Mouse (Mus musculus): Measurements from ENCODE around the gene Zfp385a.

The Zfp385a gene

DNA sequence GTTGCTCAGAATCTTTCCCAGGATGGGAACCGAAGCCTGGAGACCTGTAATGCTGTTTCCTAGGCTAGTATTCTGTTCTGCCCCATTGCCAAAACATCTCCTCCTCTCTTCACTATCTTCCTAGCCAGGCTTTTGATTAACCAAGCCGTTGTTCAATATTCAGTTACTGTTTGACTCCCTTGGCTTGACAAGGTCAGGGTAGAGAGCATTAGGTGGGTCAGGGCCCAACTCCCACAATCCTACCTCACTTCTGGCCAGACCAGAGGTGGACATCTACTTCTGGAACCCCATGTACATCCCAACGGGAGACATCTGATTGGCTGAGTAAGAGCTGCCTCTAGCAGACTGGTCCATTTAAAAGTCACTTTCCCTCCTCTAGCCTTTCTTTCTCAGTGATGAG, 23.1 kb upstream of the Zfp385a start:
- WGBS = 87% methylated on average over 3 of the region's 3 CpGs

DNA sequence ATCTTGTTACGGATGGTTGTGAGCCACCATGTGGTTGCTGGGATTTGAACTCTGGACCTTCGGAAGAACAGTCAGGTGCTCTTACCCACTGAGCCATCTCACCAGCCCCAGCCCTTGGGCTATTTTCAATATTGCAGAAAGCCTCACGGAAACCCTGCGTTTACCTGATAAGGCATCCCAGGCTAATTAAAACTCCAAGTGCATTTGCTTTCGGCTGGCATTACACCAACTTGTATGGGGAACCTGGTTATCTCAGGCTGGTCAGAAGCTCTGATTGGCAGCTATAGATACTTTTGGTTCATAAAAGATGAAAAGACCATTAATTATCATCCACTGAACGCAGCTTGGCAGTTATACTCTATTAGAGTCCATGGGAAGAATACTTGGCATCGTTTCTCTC, 22.4 kb upstream of the Zfp385a start:
- WGBS = 88% methylated on average over 7 of the region's 7 CpGs

DNA sequence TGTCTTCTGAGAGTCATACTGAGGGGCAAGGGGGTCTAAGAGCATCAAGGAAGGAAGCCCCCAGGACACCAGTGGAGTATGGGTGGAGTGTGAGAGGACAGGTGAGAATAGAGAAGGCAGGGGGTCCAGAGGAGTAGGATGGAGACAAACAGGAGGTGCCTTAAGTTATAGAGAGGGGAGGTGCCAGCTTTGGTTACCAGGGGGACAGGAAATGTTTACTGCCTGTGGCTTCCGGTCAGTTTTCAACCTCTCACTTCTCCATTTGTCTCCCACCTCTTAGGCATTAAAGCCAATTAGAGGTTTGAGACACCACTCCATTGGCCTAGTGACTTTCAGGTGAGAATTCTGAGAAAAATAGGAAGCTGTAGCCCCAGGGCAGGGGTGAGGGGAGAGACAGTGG, 21.4 kb upstream of the Zfp385a start:
- WGBS = 82% methylated on average over 1 of the region's 1 CpGs

DNA sequence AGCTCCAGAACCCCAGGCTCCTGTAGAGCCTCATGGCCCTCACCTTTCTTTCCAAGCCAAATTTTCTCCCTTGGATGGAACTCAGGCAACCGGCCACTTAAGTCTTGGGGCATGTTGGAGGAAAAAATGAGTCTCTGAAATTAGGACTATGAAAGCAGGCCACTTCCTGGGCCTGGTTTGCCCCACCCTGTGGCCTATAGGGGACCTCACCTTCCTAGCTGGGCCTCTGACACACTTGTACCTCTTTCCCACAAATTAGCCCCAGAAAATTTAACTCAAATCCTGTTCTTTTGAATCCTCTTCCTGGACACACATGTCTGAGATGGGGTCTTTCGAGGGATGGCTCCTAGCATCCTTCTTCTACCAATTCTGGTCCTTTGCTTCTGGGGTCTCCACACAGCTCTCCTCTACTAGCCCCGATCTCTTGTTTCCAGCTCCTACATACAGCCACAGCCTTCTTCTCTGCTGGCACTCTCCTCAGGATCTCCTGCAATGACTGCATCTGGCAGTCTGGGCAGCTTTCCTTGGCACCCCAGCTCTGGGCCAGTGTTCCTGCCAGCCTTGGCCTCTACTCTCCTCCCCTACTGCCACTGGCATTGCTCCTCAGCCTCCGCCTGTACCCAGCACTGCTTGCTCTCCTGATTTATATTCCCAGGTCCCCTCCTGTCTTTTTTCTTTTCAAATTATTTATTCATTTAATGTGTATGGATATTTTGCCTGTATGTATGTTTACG, 20.1 kb upstream of the Zfp385a start:
- WGBS = 81% methylated on average over 5 of the region's 5 CpGs

DNA sequence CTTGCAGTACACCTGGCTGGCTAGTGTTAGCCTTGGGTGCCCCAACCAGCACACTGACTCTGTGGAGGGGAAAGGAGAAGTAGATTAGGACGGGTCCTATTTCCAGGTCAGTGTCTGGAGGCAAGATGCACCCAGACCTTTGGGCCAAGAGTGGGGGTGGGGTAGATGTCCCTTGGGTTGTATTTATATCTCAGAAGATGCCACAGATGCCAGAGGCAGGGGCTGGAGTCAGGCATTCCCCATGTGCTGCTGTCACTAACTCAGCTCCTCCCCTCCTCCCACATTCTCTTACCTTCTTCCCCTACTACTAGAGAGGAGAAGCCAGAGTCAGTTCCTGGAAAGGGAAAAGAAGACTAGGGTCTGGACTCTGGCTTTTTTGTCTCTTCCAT, 19.2 kb upstream of the Zfp385a start:
- WGBS = 87% methylated on average over 1 of the region's 1 CpGs

DNA sequence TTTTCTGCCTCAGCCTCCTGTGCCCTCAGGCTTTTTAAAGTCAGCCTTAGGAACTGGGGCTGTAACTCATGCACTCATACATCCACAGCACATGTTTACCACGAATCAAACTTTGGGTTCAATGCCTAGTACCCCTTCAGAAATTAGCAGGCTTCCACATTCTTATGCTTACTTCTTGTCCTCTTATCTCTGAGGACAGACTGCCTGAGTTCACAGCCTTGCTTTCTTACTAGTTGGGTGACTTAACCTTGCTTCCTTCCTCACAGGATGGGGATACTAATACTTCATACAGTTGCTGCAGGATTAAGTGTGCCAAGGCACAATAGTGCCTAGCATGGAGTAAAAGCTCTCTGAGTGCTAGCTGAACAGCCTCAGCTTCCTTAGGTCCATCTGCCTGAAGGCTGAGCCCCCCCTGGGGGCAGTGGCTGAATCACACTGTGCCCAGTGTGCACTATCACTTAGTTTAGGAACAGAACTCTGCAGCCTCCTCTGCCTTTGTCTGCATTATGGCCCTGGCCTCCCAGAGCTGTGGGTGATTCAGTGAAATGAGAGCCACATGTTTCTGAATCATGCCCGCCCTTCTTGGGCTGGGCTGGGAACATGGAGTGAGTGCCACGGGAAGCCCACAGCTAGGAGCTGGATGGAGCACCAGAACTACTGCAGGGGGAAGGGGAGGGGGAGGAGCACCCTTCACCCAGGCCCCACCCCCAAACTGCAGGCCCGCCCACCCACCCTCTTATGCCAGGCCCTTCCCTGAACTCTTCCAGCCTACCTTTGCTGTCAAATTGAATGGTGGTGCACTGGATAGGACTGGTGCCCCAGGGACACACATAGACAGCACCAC, 18.6 kb upstream of the Zfp385a start:
- whole genome bisulfite sequencing = 46% methylated on average over 3 of the region's 4 CpGs

DNA sequence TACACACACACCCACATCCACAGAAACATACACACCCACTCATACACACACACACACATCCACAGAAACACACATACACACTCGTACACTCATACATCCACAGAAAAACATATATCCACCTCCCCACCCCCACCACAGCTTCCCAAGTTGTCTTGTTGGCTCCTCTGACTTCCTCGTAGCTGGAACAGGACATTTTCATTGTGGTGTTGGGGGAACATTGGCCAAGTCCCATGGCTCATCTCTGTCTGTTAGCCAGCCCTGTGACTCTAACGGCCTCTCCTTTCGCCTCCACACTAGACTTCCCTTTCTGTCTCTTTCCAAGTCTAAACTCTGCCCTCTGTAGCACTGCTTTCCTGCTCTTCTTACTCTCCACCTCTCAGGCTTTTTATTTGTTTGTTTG, 17.9 kb upstream of the Zfp385a start:
- 58% methylated on average over 4 of the region's 4 CpGs for WGBS

DNA sequence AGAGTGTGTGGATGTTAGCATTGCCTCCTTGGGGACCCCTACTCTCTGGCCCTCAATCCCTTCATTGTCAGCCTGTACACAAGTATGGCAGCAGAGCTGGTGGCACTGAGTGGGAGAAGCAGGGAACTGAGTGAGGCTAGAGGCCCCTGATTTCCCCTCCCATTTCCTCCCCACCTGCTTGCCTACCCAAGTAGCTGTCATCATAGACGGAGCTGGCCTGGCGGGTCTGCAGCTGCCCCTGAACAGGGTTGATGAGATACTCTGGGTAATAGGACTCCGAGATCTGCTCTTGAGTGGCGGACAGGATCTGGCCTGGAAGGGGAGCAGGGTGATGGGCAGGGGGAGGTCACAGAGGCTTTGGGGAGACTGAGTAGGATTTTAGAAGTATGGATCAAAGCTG, 16.2 kb upstream of the Zfp385a start:
- 93% methylated on average over 4 of the region's 4 CpGs for WGBS

DNA sequence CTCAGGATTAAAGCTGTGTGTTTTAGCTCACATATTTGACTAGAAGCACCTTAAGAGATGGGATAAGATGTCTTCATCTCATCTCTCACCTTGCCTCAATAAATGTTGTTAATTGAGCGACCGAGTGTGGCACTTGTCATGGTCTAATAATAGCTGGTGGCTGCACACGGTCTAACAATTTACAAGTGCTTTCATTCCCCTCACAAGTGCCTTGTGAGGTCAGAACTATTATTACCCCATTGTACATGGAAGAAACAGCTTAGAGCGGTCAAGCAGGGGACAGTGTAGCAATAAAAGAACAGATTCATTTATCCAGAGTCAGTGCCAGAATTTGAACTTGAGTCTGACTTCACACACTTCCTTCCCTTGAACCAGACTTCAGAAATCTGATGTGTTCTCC, 15.5 kb upstream of the Zfp385a start:
- 77% methylated on average over 4 of the region's 4 CpGs for WGBS

DNA sequence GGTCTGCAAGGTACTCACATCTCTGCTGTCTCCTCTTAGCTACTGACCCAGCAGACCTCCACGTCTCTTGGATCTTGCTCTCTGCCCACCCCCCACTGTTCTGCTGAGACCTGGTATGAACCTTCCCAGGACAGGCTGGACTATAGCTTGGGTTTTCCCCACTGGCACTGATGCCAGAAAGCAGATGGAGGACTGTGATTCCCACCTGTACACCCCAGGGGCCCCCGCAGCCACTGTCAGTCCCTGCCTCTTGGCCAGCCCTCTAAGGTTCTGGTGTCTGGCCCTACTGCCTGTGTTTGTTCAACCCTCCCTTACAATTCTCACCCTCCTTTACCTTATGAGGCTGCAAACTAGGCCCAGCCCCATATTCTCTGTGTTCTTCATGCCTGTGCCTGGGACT, 14.8 kb upstream of the Zfp385a start:
- WGBS = 94% methylated on average over 2 of the region's 2 CpGs

DNA sequence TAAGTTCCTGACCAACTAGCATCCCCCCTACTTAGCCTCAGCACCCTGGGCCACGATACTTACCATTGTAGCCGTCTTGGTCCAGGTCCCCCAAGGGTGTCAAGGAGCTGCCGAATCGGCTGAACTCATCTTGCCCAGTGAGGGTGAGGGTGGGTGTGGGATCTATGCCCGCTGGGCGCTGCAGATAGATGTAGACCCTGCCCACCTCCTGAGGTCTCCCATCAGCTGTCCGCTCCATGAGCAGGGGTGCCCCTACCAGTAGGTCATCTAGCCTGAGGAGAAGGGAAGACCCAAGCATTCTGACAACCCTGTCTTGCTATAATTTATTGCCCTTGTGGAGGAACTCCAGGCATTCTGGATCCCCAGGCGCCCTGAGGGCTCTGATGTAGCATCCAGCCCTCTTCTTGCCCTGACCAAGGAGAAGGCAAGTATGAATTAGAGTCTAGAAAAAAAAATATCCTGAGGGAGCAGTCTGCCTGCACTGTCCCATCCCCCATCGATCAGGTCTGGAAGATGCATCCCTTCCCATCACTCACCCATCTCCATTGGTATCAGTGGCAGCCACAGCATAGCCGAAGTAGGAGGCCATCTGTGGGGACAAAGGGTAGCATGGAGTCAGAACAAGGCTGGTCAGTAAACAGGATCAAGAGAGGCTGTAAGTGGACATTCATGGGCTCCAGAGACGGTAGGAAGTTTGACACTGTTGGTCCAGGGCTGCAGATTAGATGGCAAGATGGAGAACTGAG, 13.8 kb upstream of the Zfp385a start:
- 98% methylated on average over 11 of the region's 11 CpGs for WGBS

DNA sequence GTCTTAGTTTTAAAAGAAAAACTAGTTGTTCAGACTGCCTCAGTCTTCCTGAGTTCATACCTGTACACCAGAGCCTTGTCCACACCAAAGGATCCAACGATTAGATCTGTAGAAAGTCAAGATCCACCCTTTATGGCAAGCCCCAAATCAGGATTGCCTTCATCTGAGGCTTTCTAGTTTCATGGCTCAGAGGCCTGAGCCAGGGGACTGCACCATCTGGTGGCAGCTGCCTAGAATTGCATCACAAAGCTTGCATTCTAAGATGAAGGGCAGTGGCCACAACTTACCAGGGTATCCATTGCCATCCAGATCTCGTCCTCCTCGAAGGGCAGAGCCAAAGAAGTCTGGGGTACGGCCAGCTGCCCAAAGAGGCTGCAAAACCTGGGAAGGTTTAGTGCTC, 13.0 kb upstream of the Zfp385a start:
- 33% methylated on average over 4 of the region's 4 CpGs for WGBS

DNA sequence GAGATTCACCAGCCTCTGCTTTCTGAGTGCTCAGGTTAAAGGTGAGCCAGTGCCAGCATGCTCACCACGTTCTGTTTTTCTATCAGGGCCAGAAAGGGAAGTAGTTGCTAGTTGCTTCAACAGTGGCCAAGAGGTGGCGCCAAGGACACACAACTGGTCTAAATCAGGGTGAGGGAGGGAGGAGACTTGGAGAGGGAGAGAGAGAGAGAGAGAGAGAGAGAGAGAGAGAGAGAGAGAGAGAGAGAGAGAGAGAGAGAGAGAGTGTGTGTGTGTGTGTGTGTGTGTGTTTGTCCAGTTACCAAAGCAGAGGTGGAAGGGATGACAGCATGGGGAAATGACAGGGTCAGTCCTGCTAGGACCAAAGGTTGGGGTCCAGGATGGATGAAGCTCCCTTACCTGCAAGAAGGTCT, 7.4 kb upstream of the Zfp385a start:
- WGBS = 6% methylated on average over 2 of the region's 2 CpGs

DNA sequence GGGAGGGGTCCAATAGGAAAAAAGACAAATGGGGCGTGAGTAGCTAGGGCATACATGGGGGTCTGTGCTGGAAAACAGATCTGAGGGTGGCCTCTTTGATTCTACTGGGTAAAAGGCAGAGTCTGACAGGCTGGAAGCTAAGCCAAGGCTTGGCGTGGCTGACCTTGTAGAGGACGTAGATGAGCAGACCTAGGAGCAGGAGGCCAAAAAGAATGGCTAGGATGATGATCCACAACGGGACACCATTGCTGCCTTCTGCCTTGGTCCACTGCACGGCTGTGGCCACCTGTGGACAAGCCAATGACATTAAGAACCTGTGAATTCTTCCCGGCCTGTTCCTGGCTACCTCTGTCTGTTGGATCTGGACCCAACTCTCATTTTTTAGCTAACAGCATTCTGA, 5.9 kb upstream of the Zfp385a start:
- WGBS = 90% methylated on average over 6 of the region's 6 CpGs

DNA sequence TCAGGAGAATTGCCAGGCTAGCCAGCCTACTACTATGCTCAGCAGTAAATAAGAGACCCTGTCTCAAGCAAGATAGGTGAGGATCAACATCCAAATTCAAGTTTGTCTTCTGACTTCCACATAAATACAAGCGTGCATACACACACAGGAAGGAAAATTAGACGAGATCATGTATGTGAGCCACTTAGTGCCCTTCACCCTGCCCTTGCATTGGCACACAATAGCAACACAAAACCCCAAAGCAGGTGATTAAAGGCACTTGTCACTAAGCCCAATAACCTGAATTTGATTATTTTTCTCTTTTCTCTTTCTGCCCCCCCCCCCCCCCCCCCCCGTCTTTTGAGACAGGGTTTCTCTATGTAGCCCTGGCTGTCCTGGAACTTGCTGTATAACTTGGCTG, 3.1 kb upstream of the Zfp385a start:
- WGBS = 69% methylated on average over 3 of the region's 3 CpGs

DNA sequence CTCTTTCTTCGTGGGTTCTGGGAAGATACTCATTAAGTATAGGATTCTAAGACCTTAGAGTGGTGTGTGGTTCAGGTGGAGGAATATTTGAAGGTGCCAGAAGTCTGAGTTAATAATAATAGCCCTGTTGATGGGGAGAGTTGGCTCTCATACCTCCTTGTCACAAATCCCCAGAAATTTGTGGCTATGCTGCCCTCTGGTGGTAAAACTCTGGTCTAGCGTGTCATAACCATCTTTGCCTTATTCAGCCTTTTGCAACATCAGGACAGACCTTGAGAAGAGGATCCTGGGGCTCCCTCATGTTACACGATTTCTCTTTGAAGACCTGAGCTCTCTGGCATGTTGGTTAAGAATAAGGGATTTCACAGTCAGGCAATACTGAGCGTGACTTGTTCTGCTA, 2.5 kb upstream of the Zfp385a start:
- 21% methylated on average over 4 of the region's 4 CpGs for WGBS

DNA sequence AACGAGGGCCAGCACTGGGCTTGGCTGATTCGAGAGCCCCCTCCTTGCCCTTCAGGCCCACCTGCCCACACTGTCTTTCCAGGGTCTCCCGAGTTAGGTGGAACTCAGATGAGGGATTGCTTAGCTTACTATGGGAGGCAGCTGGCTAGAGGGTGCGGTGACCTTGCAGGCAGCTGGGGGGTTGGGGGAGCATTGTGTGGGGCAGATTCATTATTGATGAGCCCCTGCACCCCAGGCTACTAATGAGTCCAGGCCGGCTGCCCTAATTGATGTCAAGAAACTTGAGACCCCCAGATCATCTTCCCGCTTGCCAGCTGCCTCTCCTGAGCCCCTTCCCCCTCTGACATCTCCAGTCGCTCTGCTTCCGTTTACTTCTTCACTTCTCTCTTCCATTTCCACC, 1.7 kb upstream of the Zfp385a start:
- 53% methylated on average over 8 of the region's 8 CpGs for WGBS

DNA sequence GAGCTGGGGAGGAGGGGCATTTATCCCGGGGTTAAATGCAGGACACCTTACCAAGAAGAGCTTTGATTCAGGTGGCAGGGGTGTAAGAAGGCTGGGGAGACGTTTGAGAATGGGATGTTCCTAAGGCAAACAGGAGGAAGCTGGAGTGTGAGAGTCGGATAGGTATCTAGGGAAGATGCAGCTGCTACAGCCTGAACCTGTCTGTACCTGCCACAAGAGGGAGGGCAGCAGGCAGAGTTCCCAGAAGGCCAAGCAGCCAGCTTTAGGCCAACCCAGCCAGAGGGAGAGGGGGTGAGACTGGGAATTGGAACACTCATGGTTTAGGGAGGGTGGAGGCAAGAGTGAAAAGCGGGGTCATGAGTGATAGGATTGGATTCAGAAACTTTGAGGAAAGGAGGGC, 893 bp upstream of the Zfp385a start:
- 23% methylated on average over 4 of the region's 4 CpGs for WGBS

DNA sequence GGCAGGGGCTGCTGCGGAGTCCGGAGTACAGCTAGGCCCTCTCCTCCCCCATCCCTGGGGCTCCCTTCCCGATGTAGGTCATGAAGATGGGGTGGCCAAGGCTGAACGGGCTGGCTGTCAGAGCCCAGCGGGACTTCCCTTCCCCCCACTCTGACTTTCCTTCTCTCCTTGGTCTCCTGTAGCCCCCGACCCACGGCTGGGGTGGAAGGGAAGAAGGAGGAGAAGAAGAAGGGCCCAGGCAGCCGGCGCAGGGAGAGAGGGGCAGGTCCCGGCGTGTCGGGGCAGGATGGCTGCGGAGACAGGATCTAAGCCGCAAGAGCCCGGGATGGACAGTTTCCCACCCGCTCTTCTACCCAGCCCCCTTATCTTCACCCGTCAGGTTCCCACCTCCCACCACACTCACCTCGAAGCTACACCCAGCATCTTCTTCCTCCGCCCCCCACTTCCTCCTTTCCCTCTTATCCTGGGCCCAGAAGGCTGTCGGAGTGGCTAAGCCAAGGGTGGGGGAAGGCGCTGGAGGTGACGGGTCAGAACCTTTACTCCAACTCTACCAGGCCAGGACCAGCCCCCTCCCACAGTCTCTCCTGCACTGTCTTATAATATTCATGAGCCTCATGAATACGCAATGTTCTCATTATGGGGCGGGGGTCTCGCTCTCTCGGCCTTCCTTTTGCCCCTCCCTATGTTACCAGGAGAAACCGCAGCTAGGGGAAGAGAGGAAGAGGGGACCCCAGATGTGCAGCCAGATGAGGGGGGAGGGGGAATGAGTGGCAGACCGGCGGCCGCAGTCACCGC, 530 bp downstream of the Zfp385a start:
- WGBS = 14% methylated on average over 31 of the region's 31 CpGs

DNA sequence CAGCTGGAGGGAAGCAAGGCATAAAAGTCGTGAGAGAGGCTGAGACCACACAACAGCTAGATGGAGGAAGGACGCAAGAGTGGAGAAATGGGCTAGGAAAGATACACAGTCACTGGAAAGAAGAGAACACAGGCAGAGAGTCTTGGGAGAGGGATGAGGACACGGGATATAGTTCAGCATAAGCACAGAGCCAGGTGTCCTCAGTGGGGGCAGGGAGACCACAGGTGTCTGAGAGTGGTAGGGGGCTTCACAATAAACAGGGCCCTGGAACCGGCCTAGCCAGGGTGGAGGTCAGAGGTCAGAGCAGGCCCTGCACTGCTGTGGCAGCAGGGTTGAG, 1.1 kb downstream of the Zfp385a start:
- WGBS = 45% methylated on average over 4 of the region's 4 CpGs

DNA sequence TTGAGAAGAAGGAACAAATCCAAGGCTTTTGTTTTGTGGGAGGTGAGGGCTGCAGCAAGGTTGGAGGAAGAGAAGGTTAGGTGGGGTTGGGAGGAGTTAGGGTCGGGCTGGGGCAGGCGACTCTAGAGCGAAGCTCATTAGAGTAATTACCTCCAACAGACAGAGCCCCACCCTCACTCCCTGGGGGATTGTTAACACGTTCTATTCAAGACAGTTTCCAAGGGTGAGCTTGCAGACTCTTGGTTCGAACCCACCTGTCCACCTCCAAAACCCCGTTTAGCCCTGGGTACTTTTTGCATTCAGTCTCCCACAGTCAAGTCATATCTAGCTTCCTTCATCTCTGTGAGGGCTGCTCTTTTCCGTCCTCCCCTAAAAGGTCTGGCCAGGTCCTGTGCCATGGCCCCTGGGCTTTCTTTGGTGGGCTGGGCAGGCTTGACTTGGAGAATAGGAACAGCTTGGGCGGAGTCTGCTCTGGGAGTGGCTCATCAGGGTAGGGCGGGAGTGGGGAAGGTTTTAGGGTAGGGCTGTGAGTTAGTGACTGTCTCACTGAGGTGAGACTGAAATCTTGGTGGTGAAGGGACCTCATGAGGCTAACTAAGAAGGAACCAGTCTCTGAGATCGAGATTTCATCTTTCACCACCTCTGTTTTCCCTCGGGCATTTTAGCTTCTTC, 2.8 kb downstream of the Zfp385a start:
- WGBS = 47% methylated on average over 11 of the region's 11 CpGs
